Mouse (Mus musculus) ovary, postnatal 10 days (tissue): ENCODE data around the gene Acot6.

Source experiments
- DNase-seq: peaks from one replicate; pipeline ENCODE4 v3.0.0; 2022; ENCODE audit warnings: low spot score

Acot6 gene

DNA sequence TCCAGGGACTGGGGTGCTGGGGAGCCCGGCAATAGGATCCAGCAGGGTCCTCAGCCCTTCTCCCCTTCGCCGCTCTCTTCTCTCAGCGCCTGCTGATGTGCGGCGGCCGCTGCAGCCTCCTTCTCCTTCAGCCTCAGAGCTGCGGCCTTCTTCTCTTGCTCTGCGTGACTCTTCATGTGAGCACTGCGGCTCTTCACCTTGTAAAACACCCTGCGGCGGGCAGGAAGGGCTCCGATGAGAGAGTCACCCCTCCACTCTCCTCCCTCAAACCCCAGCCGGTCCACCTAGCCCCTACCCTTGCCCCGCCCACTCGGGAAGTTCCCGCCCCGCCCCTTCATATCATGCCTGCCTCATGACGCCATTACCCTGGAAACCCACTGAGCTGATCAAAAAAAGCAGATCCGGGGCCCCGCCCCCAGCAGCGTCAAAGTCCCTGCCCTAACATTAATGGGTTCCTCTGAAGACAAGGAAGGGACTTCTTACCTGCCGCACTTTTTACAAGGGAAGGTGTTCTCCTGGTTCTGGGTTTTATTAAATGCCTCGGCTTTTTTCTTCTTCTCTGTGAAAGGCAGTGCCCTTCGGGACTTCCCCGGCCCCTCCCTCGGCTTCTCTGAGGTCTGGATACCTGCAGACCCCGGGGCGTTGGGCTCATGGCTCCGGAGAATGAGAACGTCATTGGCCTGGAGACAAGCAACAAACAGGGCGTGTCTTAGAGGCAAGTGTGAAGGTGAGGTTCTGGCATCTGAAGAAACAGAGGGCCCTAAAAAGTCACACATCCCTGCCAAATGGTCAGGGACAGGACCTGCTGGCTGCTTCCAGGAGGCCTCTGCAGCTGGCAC lies 52.1 kb downstream of the Acot6 start:
- DNase-seq: no peak

DNA sequence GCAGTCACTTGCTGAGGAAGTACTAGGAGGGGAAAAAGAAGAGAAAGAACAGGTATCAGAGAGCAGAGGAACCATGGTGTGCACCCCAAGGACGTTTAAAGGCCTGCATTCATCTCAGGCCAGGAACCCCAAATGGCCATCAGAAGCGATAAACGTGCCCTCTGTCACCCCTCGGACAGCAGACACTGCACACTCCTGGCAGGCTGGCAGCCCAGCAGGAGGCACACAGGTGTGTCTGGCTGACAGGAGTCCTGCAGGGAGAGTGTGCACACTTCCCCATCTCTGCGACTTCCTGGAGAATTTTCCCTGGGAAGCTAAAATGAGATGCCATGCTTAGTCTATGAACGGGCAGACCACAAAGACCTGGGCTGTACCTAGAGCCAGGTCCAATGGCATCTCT lies 53.0 kb downstream of the Acot6 start:
- no peak for DNase-seq

DNA sequence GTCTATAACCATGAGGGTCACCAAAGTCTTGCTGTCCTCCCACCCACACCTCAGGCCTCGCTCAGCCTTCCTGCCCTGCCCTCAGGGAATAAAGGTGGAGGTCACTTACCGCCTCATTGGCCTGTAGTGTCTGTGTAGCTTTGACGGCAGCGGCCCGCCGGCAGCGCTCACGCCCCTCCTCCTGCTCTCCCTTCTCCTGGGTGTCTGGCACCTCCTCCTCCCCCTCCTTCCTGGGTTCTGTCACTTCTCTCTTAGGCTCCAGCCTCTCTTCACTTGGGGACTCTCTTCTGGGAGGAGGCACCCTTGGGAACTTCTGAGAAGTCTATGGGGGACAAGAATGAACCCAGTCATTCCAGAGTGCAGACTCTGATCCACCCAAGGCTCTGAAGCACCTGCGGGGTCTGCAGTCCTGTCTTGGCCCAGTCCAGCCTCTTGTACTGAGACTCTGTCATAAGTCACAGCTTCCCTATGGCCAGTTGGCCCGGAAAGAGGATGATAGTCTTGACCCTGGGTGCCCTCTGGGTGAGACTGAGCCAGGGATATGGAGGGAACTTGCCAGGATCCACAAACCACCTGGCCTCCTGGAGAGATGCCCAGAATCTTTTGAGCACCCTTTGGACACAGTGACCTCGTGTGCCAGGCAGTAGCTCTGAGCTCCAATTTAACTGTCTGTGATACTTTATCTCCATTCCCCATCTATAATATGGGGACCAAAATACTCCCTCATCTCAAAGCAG lies 54.5 kb downstream of the Acot6 start:
- no peak for DNase-seq

DNA sequence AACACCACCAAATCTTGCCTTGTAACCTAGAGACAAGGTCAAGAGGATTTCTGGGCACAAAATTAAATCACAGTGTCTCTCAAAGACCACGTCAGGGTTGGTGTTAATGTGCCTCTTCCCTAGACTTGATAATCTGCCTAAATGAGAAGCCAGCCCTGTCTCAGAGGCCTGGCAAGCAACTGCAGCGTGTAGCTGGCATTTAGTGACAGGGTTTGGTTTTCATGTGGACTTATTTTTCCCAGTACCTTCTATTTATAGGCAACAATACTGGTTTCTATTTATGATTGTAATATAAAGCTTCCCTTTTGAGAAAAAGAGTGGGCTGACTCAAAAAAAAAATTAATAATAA lies 55.0 kb downstream of the Acot6 start:
- DNase-seq: no peak

DNA sequence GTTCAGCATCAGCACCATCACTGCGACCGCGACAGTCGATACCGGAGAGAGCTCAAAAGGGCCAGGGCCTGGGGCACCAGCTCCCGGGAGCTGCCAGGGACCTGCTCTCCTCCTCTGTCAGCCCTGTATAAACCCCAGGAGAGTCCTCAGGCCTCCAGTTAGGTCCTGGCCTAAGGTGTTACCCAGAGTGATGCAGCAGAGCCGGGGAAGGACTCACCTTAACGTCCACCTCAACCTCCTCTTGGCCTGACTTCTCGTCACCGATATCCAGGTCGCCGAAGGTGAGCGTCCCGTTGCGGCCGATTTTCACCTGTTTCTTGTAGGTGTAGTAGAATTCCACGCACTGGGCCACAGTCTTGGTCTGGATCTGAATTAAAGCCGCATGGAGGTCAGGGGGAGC lies 55.8 kb downstream of the Acot6 start:
- no peak for DNase-seq

DNA sequence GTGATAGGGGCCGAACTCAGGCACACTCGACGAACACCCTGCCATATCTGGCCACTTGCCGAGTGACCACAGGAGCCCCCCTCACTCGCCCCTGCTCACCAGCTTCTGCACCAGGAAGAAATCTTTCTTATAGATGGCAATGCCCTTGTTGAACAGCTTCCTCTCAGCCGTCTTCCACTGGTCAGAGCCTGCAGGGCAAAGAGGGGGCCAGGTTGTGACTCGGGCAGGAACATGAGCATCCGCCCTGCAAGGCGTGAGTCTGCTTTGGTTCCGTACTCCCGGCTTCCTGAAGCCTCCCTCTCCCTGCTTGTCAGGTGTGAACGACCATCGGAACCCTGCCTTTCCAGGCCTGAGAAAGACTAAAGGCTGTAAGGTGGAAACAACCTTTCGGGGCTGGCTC lies 57.7 kb downstream of the Acot6 start:
- DNase-seq: no peak

DNA sequence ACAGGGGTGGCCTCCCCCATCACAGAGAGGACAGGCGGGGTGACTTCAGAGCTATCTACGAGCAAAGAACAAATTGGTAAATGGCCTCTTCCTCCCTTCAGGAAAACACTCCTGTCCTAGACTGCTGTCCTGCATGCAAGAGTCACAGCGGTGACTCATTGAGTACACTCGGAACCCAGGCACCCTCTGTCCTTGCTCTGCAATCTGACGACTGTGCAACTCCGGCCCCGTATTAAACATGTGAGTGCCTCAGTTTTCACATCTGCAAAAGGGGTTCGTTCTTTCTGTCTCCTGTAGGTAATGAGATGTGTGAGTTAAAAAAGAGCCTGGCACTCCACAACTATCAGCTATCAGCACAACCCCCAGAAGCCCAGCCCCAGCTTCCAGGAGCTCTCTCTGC lies 60.0 kb downstream of the Acot6 start:
- DNase-seq: no peak
